12 mouse cellular contexts compared by ENCODE assay signal in the genomic region with DNA sequence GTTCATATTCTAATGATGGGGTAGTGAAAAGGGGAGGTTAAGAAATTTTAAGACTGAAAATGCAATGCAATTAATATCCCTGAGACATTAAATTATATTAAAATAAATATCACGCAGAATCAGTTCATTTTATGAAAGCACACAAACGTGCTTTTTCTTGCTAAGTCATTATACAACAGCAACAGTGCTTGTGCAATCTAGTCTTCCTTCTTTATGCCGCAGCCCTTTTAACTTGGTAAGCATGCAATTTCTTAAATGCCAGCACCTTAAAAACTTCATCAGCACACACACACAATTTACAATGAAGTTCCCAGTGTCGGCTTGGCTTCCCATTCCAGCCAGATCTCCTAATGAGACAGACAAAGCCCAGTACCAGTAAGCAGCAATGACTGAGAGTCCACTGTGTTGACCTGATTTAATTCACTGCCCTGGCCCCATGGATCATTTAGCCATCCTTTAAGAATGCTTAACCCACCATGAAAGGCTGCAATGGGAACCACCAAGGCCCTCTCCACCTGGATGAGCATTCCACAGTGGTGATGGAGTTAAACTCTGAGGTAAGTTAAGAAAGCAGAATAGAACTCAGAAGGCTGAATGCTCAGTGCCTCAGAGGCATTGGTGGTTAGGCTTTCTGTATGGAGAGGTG. TPM values are rescaled to one million over a fixed set of nuclear protein-coding genes. Genes with fewer than 3 reads are reported as not detected.
DNase-seq lines count a peak whose midpoint lies in the region; ATAC-seq and TF ChIP-seq lines count a peak whose summit lies in the region.
"Had no signal": no experiment of that assay in that cellular context is flagged by ENCODE, and none has a peak within 500 bp of the region (broad histone marks: within the 10 kb centered on the region; RNA-seq: fewer than 3 reads in every experiment).

No protein-coding gene starts in this region.

- H3K4me3 ChIP-seq in midbrain, embryonic 10.5 days = peak overlapping the region; percentile 16; the same call in 1 of the 2 replicates
- H3K4me3 ChIP-seq in midbrain, embryonic 15.5 days = no peak overlapping the region
- no peak overlapping the region for H3K4me3 ChIP-seq in intestine, postnatal 0 days (ENCODE audit: low read depth, low read length)
- H3K4me3 ChIP-seq: liver, embryonic 13.5 days had no signal

- H3K9ac ChIP-seq in midbrain, embryonic 15.5 days = no peak overlapping the region
- H3K9ac ChIP-seq in intestine, postnatal 0 days (ENCODE audit: low read depth, low read length) = no peak overlapping the region
- H3K9ac ChIP-seq: liver, embryonic 13.5 days had no signal

- H3K36me3 ChIP-seq in midbrain, embryonic 10.5 days = peaks cover 16% of the 10 kb centered on the region; the same call in 1 of the 2 replicates
- H3K36me3 ChIP-seq in midbrain, embryonic 15.5 days (replicated peaks) = no peaks in the 10 kb centered on the region
- H3K36me3 ChIP-seq in intestine, postnatal 0 days (ENCODE audit: control insufficient read depth, insufficient read depth) = no peaks in the 10 kb centered on the region
- H3K36me3 ChIP-seq: liver, embryonic 13.5 days had no signal

- no peaks in the 10 kb centered on the region; the same call in 1 of the 2 replicates for H3K27me3 ChIP-seq in midbrain, embryonic 10.5 days (ENCODE audit: low read depth, poor library complexity, severe bottlenecking)
- no peaks in the 10 kb centered on the region for H3K27me3 ChIP-seq in midbrain, embryonic 15.5 days (replicated peaks)
- no peaks in the 10 kb centered on the region for H3K27me3 ChIP-seq in intestine, postnatal 0 days (replicated peaks; ENCODE audit: control insufficient read depth, insufficient read depth, low read length)
- H3K27me3 ChIP-seq: liver, embryonic 13.5 days had no signal

- no peak for TF ChIP-seq CTCF in intestine, postnatal 0 days (IDR thresholded peaks at IDR 0.05; ENCODE audit: low read depth)

- no peak for ATAC-seq in midbrain, embryonic 15.5 days (replicated peaks)
- ATAC-seq in granulocyte monocyte progenitor cell, adult 5-6 weeks (replicated peaks; ENCODE audit: poor library complexity, severe bottlenecking) = peak; percentile 78
- ATAC-seq in intestine, postnatal 0 days = no peak

- peaks cover 71% of the 10 kb centered on the region for H3K4me1 ChIP-seq in midbrain, embryonic 10.5 days
- peaks cover 18% of the 10 kb centered on the region for H3K4me1 ChIP-seq in midbrain, embryonic 15.5 days
- H3K4me1 ChIP-seq in intestine, postnatal 0 days (replicated peaks; ENCODE audit: control insufficient read depth, insufficient read depth, low read length) = no peaks in the 10 kb centered on the region

- H3K9me3 ChIP-seq in midbrain, embryonic 10.5 days (replicated peaks) = no peaks in the 10 kb centered on the region
- H3K9me3 ChIP-seq in midbrain, embryonic 15.5 days = no peaks in the 10 kb centered on the region
- no peaks in the 10 kb centered on the region for H3K9me3 ChIP-seq in intestine, postnatal 0 days (ENCODE audit: control insufficient read depth)
- H3K9me3 ChIP-seq: liver, embryonic 13.5 days had no signal

- no peak overlapping the region for H3K4me2 ChIP-seq in midbrain, embryonic 15.5 days
- H3K4me2 ChIP-seq in intestine, postnatal 0 days (replicated peaks; ENCODE audit: low read depth) = no peak overlapping the region
- H3K4me2 ChIP-seq: liver, embryonic 13.5 days had no signal

- WGBS in midbrain, embryonic 10.5 days = 38% methylated on average over 4 of the region's 4 CpGs
- whole genome bisulfite sequencing in midbrain, embryonic 15.5 days = 35% methylated on average over 4 of the region's 4 CpGs
- WGBS in intestine, postnatal 0 days = 75% methylated on average over 4 of the region's 4 CpGs

- DNase-seq in midbrain, embryonic 10.5 days (ENCODE audit: low spot score) = peak; percentile 53
- DNase-seq in embryo, embryonic 10.5 days (ENCODE audit: low spot score) = peak; percentile 77
- peak; percentile 83 for DNase-seq in retina, embryonic 14.5 days (ENCODE audit: low spot score)
- DNase-seq in thymus, postnatal 0 days (ENCODE audit: low spot score) = no peak
- DNase-seq: cerebellum, postnatal 14 days; heart, adult 11 months; heart, postnatal 14 days; kidney, adult 2 months; liver, embryonic 13.5 days had no signal

- peak overlapping the region; percentile 10 for H3K27ac ChIP-seq in midbrain, embryonic 10.5 days (replicated peaks)
- no peak overlapping the region; the same call in 1 of the 2 replicates for H3K27ac ChIP-seq in midbrain, embryonic 15.5 days
- H3K27ac ChIP-seq in intestine, postnatal 0 days (ENCODE audit: low read depth, low read length) = no peak overlapping the region
- H3K27ac ChIP-seq: liver, embryonic 13.5 days had no signal

RNA-seq across cellular contexts. Expression of gene Tle4, which starts 32.3 kb away (rescaled TPM):
- polyA plus RNA-seq in midbrain, embryonic 10.5 days (2016; fragmentation: Nextera tagmentation; extraction: Ambion mirVana) = 19.0 and 23.6 TPM in 2 replicates
- polyA plus RNA-seq in midbrain, embryonic 15.5 days (2015; fragmentation: Nextera tagmentation; extraction: Ambion mirVana) = 40.4 and 41.3 TPM in 2 replicates
- 23.0 and 25.1 TPM in 2 replicates for total RNA-seq in granulocyte monocyte progenitor cell, adult 5-6 weeks (2014; fragmentation: Nextera tagmentation)
- total RNA-seq in granulocyte monocyte progenitor cell, adult 5-6 weeks (2017) = 15.0 and 16.8 TPM in 2 replicates
- polyA plus RNA-seq in thymus, postnatal 0 days (2015; fragmentation: Nextera tagmentation; extraction: Ambion mirVana) = 10.0 and 11.8 TPM in 2 replicates
- polyA plus RNA-seq in intestine, postnatal 0 days (2015; fragmentation: Nextera tagmentation; extraction: Ambion mirVana) = 18.5 and 18.9 TPM in 2 replicates
